Mouse (Mus musculus) midbrain, embryonic 16.5 days (tissue): Measurements from ENCODE around the gene Cnnm1. TPM values are rescaled to one million over a fixed set of nuclear protein-coding genes. Genes with fewer than 3 reads are reported as not detected.

Experiments
- ATAC-seq: fragments of 200-750 bp; cut with Nextera tagmentation; 2 replicates; pipeline ENCODE4 v1.8.0; 2017; ENCODE audit warnings: moderate TSS enrichment
- H3K27ac ChIP-seq: fragments of 300-500 bp; sonication (generic); 2 replicates; pipeline ENCODE4 v1.5.1; 2014; ENCODE audit warnings: mild to moderate bottlenecking, low read length, mixed read lengths
- H3K27me3 ChIP-seq: fragments of 300-500 bp; sonication (generic); 2 replicates; pipeline ENCODE4 v1.6.1; 2014; ENCODE audit warnings: low read depth, low read length, mixed read lengths; ENCODE audit not compliant: control insufficient read depth, insufficient read depth
- H3K36me3 ChIP-seq: fragments of 300-500 bp; sonication (generic); 2 replicates; pipeline ENCODE4 v1.6.1; 2014; ENCODE audit warnings: mild to moderate bottlenecking, low read length, moderate library complexity, mixed read lengths; ENCODE audit not compliant: control insufficient read depth, insufficient read depth
- H3K4me1 ChIP-seq: fragments of 300-500 bp; sonication (generic); 2 replicates; pipeline ENCODE4 v1.6.1; 2014; ENCODE audit warnings: mild to moderate bottlenecking, low read length, mixed read lengths; ENCODE audit not compliant: control insufficient read depth, insufficient read depth
- H3K4me2 ChIP-seq: fragments of 300-500 bp; sonication (generic); 2 replicates; pipeline ENCODE4 v1.6.1; 2014; ENCODE audit warnings: mild to moderate bottlenecking, low read length, mixed read lengths
- H3K4me3 ChIP-seq: fragments of 300-500 bp; sonication (generic); 2 replicates; pipeline ENCODE4 v1.5.1; 2014; ENCODE audit warnings: low read depth, mild to moderate bottlenecking, low read length, moderate library complexity, mixed read lengths
- H3K9ac ChIP-seq: fragments of 300-500 bp; sonication (generic); 2 replicates; pipeline ENCODE4 v1.6.1; 2014; ENCODE audit warnings: low read depth, low read length, mixed read lengths
- H3K9me3 ChIP-seq: fragments of 300-500 bp; sonication (generic); replicated peaks from 2 replicates; pipeline ENCODE4 v1.6.1; 2014; ENCODE audit warnings: mild to moderate bottlenecking, low read length, mixed read lengths; ENCODE audit not compliant: control insufficient read depth, poor library complexity, severe bottlenecking
- WGBS: fragments of 180-500 bp; shearing (Covaris S2); extraction: QIAGEN DNeasy Blood & Tissue Kit; methylation state at CpG from one replicate; pipeline ENCODE4 v1.1.7; 2014; 5-methylcytosine and 5-hydroxymethylcytosine counted together
- polyA plus RNA-seq: library from polyadenylated mRNA; unstranded; fragments of >200 nt; fragmentation: Nextera tagmentation; extraction: Ambion mirVana; gene quantifications from 2 replicates; pipeline ENCODE4 v1.2.1, GENCODE M21; 2015

Cnnm1 gene
- polyA plus RNA-seq = 2.1 and 2.7 TPM in 2 replicates

- Histone ChIP-seq H3K36me3 (no peaks in the 10 kb centered on the region), H3K4me3 (peak within 1 kb of the TSS; percentile 80)
These were observed at the start of gene Cnnm1 for GRCm38 (mm10) chr19:43440112-43440737. Gene Cnnm1 (plus strand): TSS chr19:43440436.

GRCm38 (mm10) chr19:43396327-43396726, 43.9 kb upstream of the Cnnm1 start:
- Histone ChIP-seq H3K27me3 (no peaks in the 10 kb centered on the region), H3K4me2 (no peak overlapping the region), H3K27ac (no peak overlapping the region), H3K4me3 (no peak overlapping the region), H3K36me3 (no peaks in the 10 kb centered on the region), H3K9ac (no peak overlapping the region), H3K9me3 (no peaks in the 10 kb centered on the region), H3K4me1 (no peaks in the 10 kb centered on the region)
- ATAC-seq = 0 out of 2 replicates have a peak, but pooled peaks have one; percentile 60
- 5% methylated on average over 4 of the region's 4 CpGs for WGBS

More at GRCm38 (mm10) chr19:43440112-43440737, at the start of gene Cnnm1:
- Histone ChIP-seq H3K27ac (peak within 1 kb of the TSS; percentile 84), H3K4me2 (peak within 1 kb of the TSS; percentile 89), H3K27me3 (no peaks in the 10 kb centered on the region), H3K9ac (peak within 1 kb of the TSS; percentile 79), H3K4me1 (0 out of 2 replicates have a peak, but pooled peaks cover 6% of the 10 kb centered on the region), H3K9me3 (no peaks in the 10 kb centered on the region; the same call in 1 of the 2 replicates)
- ATAC-seq = peak; percentile 89
- WGBS = 0% methylated on average over 40 of the region's 51 CpGs

- no peaks in the 10 kb centered on the region for H3K9me3 ChIP-seq
- no peak overlapping the region for H3K9ac ChIP-seq
- no peaks in the 10 kb centered on the region for H3K36me3 ChIP-seq
- no peak overlapping the region for H3K27ac ChIP-seq
- no peak for ATAC-seq
- H3K4me2 ChIP-seq = no peak overlapping the region
- no peaks in the 10 kb centered on the region for H3K27me3 ChIP-seq
- no peaks in the 10 kb centered on the region for H3K4me1 ChIP-seq
- no peak overlapping the region for H3K4me3 ChIP-seq
- 26% methylated on average over 1 of the region's 1 CpGs for WGBS
These were observed 33.1 kb upstream of the Cnnm1 start for GRCm38 (mm10) chr19:43407181-43407580.

DNA sequence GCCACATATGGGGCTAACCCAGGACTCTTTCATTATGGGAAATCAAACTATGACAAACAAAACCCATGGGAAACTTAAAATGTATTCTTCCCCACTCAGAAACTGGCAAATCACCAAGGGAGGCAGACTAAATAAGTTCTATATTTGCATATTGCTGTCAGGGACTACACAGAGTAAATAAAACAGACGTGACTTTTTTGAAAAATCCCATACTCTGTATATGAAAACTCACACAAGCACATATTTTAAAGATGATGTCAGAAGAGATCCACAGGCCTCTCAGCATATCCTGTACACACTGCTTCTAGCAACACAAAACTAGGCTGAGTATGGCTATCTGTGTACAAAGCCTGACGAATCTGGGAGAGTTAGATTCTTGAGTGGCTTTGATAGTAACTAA, 24.7 kb upstream of the Cnnm1 start:
- H3K27me3 ChIP-seq = no peaks in the 10 kb centered on the region
- no peak overlapping the region for H3K4me2 ChIP-seq
- H3K36me3 ChIP-seq = no peaks in the 10 kb centered on the region
- no peak overlapping the region for H3K27ac ChIP-seq
- ATAC-seq = no peak
- no peak overlapping the region for H3K9ac ChIP-seq
- 73% methylated on average over 2 of the region's 2 CpGs for WGBS
- no peaks in the 10 kb centered on the region for H3K9me3 ChIP-seq
- H3K4me3 ChIP-seq = no peak overlapping the region
- H3K4me1 ChIP-seq = no peaks in the 10 kb centered on the region

- ATAC-seq = no peak
- Histone ChIP-seq H3K9ac (no peak overlapping the region), H3K9me3 (no peaks in the 10 kb centered on the region), H3K4me2 (no peak overlapping the region), H3K27me3 (no peaks in the 10 kb centered on the region), H3K4me3 (no peak overlapping the region), H3K4me1 (no peaks in the 10 kb centered on the region), H3K36me3 (no peaks in the 10 kb centered on the region), H3K27ac (no peak overlapping the region)
- WGBS = 85% methylated on average over 3 of the region's 3 CpGs
These were observed 19.7 kb upstream of the Cnnm1 start for GRCm38 (mm10) chr19:43420506-43420905.

GRCm38 (mm10) chr19:43424082-43424481, 16.2 kb upstream of the Cnnm1 start:
- no peaks in the 10 kb centered on the region for H3K27me3 ChIP-seq
- no peak overlapping the region for H3K4me2 ChIP-seq
- 75% methylated on average over 2 of the region's 2 CpGs for WGBS
- no peak for ATAC-seq
- no peak overlapping the region for H3K9ac ChIP-seq
- H3K36me3 ChIP-seq = no peaks in the 10 kb centered on the region
- no peaks in the 10 kb centered on the region for H3K9me3 ChIP-seq
- H3K4me1 ChIP-seq = no peaks in the 10 kb centered on the region
- no peak overlapping the region for H3K4me3 ChIP-seq
- no peak overlapping the region for H3K27ac ChIP-seq

DNA sequence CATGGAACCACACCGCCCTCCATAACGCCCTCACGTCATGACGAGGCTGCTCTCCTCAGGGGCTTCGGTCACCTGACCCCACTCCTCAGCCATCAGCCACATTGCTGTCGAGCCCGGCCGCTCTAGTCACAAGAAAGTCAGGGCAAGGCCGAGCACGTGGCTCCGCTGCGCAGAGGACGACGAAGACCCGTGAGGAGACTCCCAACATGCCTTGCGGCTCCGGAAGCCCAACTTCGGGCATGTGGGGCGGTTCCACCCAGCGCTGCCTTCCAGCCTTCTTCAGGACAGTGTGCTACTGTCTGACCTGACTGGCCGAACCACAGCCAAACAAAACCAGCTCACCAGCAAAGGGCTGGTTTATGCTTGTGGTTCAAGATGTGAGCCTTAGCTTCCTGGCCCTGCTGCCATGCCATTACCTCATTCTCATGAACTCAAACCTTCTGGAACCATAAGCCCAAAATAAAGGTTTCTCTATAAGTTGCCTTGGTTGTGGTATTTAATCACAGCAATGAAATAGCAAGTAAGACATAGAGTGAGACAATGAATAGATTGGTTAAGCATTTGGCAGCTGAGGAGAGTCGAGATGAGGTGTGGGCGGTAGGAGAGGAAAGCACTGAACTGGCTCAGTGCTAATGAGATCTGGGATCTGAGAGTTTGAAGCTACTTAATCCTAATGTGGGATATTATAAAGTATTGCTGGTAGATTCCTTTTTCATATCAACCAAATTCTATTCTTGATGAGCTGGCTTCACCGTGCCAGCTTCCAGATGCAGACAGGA, 12.6 kb upstream of the Cnnm1 start:
- H3K36me3 ChIP-seq = no peaks in the 10 kb centered on the region
- 92% methylated on average over 24 of the region's 24 CpGs for WGBS
- H3K9me3 ChIP-seq = no peaks in the 10 kb centered on the region
- no peak overlapping the region for H3K4me2 ChIP-seq
- no peaks in the 10 kb centered on the region for H3K27me3 ChIP-seq
- no peak overlapping the region for H3K4me3 ChIP-seq
- no peak for ATAC-seq
- H3K9ac ChIP-seq = no peak overlapping the region
- H3K27ac ChIP-seq = no peak overlapping the region
- no peaks in the 10 kb centered on the region for H3K4me1 ChIP-seq

DNA sequence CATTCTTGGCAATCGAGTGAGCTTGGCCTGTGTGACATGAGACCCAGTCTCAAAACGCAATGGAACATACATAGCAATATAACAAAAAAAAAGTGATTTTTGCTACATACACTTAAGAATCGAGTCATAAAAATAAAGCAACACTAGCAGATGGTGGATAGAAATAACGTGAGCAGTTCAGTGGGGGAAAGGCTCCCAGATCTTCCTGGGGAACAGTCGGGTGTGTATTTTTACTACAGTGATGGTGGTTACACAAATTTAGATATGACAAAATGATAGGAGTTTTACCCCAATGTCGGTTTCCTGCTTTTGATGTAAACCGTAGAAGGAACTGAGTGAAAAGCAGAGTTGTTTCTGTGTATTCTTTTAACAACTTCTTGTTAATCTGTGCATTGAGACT, 990 bp upstream of the Cnnm1 start:
- Histone ChIP-seq H3K27ac (no peak overlapping the region), H3K36me3 (no peaks in the 10 kb centered on the region), H3K4me1 (0 out of 2 replicates have a peak, but pooled peaks cover 6% of the 10 kb centered on the region), H3K27me3 (no peaks in the 10 kb centered on the region), H3K9ac (no peak overlapping the region), H3K4me2 (no peak overlapping the region), H3K4me3 (no peak overlapping the region), H3K9me3 (no peaks in the 10 kb centered on the region; the same call in 1 of the 2 replicates)
- WGBS = 78% methylated on average over 7 of the region's 7 CpGs
- ATAC-seq = no peak
